Mouse (Mus musculus): Measurements from ENCODE around the gene Eapp. TPM values are rescaled to one million over a fixed set of nuclear protein-coding genes. Genes with fewer than 3 reads are reported as not detected.
"Not testable (repeated sequence)": the region's sequence is repeated elsewhere in the genome, so short reads cannot be mapped to it uniquely, and the experiment has no call there.

Gene Eapp
- polyA plus RNA-seq, 1 experiment from 2014 or later = 87.1 TPM

DNA sequence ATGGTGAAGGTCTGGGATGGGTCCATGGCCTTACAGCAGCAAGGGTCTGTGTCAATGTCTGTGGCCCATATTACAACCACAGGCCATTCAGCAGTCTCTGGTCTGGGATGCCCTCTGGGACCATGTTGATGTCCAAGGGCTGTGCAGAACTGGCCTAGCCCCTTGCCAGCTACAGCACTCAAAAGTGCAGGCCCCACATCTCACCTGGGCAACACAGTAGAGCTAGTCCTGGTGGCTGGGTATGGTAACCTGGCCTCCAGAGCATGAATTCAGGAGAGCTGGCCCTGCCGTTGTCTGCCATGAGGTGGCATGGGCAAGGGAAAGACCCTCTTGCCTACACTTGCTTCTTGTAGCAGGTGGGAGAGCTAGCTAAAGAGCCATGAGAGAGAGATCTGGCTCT is 27.6 kb downstream of the Eapp start:
- H3K27ac ChIP-seq (replicated peaks) = no peak overlapping the region
- ATAC-seq (ENCODE audit: low read depth) = no peak
- no peak overlapping the region for H3K9ac ChIP-seq
- H3K4me1 ChIP-seq (replicated peaks) = no peaks in the 10 kb centered on the region
- H3K27me3 ChIP-seq = no peaks in the 10 kb centered on the region
- 90% methylated on average over 1 of the region's 1 CpGs for WGBS
- H3K4me2 ChIP-seq = no peak overlapping the region
- peaks cover 46% of the 10 kb centered on the region for H3K36me3 ChIP-seq
- H3K9me3 ChIP-seq = no peaks in the 10 kb centered on the region
- H3K4me3 ChIP-seq = no peak overlapping the region

DNA sequence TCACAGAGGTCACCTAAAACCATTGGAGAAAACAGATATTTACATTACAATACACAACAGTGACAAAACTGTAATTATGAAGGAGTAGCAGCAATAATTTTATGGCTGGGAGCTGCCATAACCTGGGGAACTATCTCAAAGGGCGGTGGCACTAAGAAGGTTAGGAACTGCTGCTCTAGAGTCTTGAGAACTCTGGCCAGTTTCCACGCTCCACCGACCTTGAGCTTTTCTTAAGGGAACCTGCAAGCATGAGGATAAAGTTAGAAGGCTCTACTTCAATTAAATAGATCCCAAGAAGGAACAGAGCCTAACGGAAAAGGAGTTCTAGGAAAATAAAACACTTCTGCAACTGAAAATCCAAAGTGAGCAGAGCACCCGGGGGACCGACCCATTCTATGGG is 30.2 kb downstream of the Eapp start:
- peaks cover 22% of the 10 kb centered on the region for H3K36me3 ChIP-seq
- no peaks in the 10 kb centered on the region for H3K4me1 ChIP-seq (replicated peaks)
- H3K27ac ChIP-seq (replicated peaks) = no peak overlapping the region
- no peaks in the 10 kb centered on the region for H3K9me3 ChIP-seq
- no peak for ATAC-seq (ENCODE audit: low read depth)
- 83% methylated on average over 6 of the region's 6 CpGs for WGBS
- no peaks in the 10 kb centered on the region for H3K27me3 ChIP-seq
- no peak overlapping the region for H3K4me3 ChIP-seq
- no peak overlapping the region for H3K4me2 ChIP-seq
- no peak overlapping the region for H3K9ac ChIP-seq

DNA sequence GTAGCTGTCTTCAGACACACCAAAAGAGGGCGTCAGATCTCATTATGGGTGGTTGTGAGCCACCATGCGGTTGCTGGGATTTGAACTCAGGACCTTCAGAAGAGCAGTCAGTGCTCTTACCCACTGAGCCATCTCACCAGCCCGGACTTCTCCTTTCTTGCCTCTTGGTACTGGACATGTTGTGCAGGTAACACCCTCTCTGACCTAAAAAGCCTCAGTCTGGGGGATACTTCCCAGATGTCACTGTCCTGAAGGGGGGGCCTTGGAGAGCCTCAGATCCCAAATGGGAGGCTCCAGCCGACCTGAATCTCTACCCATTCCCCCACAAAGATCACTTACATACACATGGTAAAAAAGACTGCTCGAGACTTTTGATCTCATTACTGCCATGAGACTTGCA is 34.2 kb downstream of the Eapp start:
- not testable (repeated sequence) for H3K4me2 ChIP-seq; H3K36me3 ChIP-seq; H3K27me3 ChIP-seq; ATAC-seq (ENCODE audit: low read depth); H3K27ac ChIP-seq (replicated peaks); H3K4me3 ChIP-seq; H3K9me3 ChIP-seq; H3K4me1 ChIP-seq (replicated peaks); H3K9ac ChIP-seq
- WGBS = 81% methylated on average over 5 of the region's 5 CpGs

DNA sequence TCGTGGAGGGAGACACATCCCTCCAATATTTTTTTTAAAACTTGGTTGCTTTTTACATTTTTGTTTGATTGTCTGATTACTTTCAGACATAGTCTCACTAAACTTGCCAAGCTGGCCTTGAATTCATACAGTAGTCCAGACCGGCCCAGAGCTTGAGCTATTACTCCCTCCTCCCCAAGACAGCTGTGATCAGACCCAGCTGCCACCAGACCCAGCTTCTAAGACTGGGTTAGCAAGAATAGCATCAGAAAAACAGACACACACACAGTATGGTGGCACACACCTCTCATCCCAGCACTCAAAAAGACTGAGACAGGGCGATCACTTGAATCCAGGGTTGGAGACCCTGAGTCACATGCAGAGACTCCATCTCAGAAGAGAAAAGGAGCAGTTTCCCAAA is 35.8 kb downstream of the Eapp start:
- H3K9me3 ChIP-seq = no peaks in the 10 kb centered on the region
- H3K27me3 ChIP-seq = no peaks in the 10 kb centered on the region
- no peak overlapping the region for H3K9ac ChIP-seq
- peaks cover 17% of the 10 kb centered on the region for H3K4me1 ChIP-seq (replicated peaks)
- H3K36me3 ChIP-seq = no peaks in the 10 kb centered on the region
- H3K4me3 ChIP-seq = no peak overlapping the region
- H3K27ac ChIP-seq (replicated peaks) = no peak overlapping the region
- no peak for ATAC-seq (ENCODE audit: low read depth)
- H3K4me2 ChIP-seq = no peak overlapping the region
- 90% methylated on average over 3 of the region's 3 CpGs for WGBS

DNA sequence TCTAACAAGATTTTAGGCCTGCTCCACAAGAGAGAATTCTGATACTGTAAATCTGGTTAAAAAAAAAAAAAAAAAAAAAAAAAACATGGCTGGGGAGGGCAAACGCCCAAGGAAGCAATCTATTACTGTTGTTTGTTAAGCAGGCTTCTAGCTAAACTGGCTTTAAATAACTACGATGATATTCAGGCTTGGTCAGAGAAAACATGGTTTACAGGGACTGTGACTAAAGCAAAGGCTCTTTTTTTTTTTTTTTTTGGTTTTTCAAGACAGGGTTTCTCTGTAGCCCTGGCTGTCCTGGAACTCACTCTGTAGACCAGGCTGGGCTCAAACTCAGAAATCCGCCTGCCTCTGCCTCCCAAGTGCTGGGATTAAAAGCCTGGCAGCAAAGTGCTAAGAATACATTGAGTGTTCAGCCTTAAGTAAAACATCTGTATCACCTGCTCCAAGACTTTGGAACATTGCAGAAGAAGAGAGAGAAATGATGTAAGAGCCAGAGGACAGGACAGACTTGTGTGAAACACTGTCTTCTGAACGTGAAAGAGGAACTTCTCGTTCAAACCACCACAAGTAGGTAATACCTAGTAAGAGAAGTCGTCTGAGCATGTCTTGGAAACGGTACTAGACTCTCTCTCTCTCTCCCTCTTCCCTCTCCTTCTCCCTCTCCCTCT is 37.1 kb downstream of the Eapp start:
- Histone ChIP-seq H3K36me3 (no peaks in the 10 kb centered on the region), H3K9me3 (no peaks in the 10 kb centered on the region), H3K4me2 (no peak overlapping the region), H3K9ac (no peak overlapping the region), H3K4me3 (no peak overlapping the region), H3K27ac (replicated peaks) (no peak overlapping the region), H3K4me1 (replicated peaks) (peaks cover 30% of the 10 kb centered on the region), H3K27me3 (no peaks in the 10 kb centered on the region)
- 76% methylated on average over 7 of the region's 7 CpGs for WGBS
- no peak for ATAC-seq (ENCODE audit: low read depth)

DNA sequence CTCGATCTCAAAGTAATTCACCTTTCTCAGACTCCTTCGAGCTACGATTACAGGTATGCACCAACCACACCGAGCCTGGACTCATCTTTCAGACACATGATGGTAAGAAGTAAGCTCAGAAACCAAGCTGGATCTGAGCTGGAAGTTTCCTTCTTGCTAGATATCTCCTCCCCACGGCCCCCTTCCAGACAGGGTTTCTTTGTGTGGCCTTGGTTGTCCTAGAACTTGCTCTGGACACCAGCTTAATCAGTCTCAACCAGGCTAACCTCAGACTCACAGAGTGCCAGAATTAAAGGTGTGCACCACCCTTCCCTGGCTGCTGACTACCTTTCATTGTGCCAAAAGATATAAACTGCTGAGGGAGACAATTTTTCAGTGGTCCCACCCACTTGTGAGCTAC is 37.7 kb downstream of the Eapp start:
- no peak overlapping the region for H3K27ac ChIP-seq (replicated peaks)
- H3K36me3 ChIP-seq = no peaks in the 10 kb centered on the region
- no peak overlapping the region for H3K4me3 ChIP-seq
- no peaks in the 10 kb centered on the region for H3K9me3 ChIP-seq
- ATAC-seq (ENCODE audit: low read depth) = no peak
- H3K4me1 ChIP-seq (replicated peaks) = peaks cover 32% of the 10 kb centered on the region
- WGBS = 96% methylated on average over 5 of the region's 5 CpGs
- no peak overlapping the region for H3K4me2 ChIP-seq
- no peak overlapping the region for H3K9ac ChIP-seq
- H3K27me3 ChIP-seq = no peaks in the 10 kb centered on the region

DNA sequence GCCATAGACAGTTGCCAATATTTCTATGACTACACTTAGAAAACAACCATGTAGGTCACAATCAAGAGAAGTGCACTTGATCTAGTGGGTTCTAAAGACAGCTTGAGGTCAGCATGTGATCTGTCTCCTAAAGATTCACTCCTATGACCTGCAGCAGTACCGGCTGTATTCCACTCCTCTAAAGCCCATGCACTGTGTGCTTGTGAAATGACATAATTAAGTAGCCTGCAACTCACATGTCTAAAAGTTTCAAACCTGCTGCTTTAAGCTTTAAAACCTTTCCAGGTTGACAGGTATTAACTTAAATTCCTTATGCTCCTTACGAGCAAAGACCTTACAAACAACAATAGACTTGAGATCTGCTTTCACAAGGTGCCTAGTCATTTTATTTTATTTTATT is 38.5 kb downstream of the Eapp start:
- Histone ChIP-seq H3K4me2 (peak overlapping the region; percentile 63), H3K4me3 (peak overlapping the region; percentile 67), H3K9me3 (no peaks in the 10 kb centered on the region), H3K4me1 (replicated peaks) (peaks cover 39% of the 10 kb centered on the region), H3K9ac (0 out of 2 replicates have a peak overlapping the region, but pooled peaks have one; percentile 85), H3K27ac (replicated peaks) (no peak overlapping the region), H3K27me3 (no peaks in the 10 kb centered on the region), H3K36me3 (no peaks in the 10 kb centered on the region)
- WGBS = 63% methylated on average over 2 of the region's 2 CpGs
- no peak for ATAC-seq (ENCODE audit: low read depth)

DNA sequence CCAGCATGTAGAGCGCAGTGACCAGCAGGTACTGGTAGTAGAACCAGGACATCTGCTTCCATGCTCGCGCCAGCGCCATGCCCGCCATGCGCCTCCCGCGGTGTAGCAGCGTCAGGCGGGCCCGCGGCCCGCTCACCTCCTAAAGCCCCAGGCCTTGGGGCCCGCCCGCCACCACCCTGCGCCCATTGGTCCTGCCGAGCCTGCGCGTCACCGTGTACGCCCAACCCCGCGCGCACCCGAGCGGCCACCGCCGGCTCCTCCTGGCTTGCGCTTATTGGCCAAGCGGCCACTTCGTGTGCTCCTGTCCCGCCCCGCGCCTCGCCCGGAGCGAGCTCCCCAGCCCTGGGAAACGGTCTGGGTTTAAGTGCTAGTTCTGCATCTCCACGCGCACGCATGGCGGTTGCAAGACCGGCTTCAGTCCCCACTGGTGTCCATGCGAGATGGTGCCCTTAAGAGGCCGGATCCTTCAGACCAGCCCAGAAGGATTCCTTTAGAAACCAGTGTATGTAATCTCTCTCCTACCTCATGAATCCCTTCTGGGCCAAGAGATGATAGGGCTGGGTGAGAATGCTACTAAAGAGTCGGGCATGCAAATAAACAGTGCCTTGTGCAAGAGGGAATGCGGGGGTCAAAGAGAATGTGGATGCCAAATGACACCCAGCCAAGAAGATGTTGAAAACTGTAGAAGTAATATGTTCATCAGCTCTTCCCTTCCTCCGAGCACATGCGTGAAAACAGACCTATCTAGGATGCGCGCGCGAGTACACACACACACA is 39.1 kb downstream of the Eapp start, which contains the start of gene Sptssa:
Gene Sptssa, minus strand, starts transcription at position 178 of the 776 bp plus-strand sequence.
- Histone ChIP-seq H3K27me3 (no peaks in the 10 kb centered on the region), H3K4me3 (peak within 1 kb of the TSS; percentile 67)

DNA sequence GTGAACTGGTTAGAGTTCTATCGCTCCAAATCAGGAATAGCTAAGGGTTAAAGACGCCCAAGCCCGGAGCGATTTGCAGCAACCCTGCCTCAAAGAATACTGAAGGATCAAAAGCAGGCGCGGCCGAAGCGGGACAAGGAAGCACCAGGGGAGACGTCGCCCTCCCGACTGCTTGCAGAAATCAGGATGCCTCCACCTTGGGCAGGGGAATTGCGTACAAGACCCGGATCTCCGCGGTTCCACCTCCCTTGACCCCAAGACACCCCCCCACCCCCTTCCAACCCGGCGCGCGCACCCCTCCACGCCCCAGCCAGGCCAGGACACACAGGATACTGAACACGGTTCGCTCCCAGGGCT is 39.7 kb downstream of the Eapp start:
- 0% methylated on average over 22 of the region's 22 CpGs for WGBS
- ATAC-seq (ENCODE audit: low read depth) = peak; percentile 60
- peak overlapping the region; percentile 85 for H3K9ac ChIP-seq
- peak overlapping the region; percentile 67 for H3K4me3 ChIP-seq
- H3K4me2 ChIP-seq = peak overlapping the region; percentile 63
- no peaks in the 10 kb centered on the region for H3K36me3 ChIP-seq
- H3K4me1 ChIP-seq (replicated peaks) = peaks cover 50% of the 10 kb centered on the region
- no peaks in the 10 kb centered on the region for H3K9me3 ChIP-seq
- peak overlapping the region; percentile 87 for H3K27ac ChIP-seq (replicated peaks)
- H3K27me3 ChIP-seq = no peaks in the 10 kb centered on the region

More for the DNA sequence above, 39.1 kb downstream of the Eapp start, which contains the start of gene Sptssa:
- Histone ChIP-seq H3K27ac (replicated peaks) (peak within 1 kb of the TSS; percentile 87), H3K9ac (peak within 1 kb of the TSS; percentile 85), H3K9me3 (no peaks in the 10 kb centered on the region), H3K36me3 (no peaks in the 10 kb centered on the region), H3K4me2 (peak within 1 kb of the TSS; percentile 63), H3K4me1 (replicated peaks) (peaks cover 45% of the 10 kb centered on the region)
- ATAC-seq (ENCODE audit: low read depth) = peak; percentile 99
- 8% methylated on average over 53 of the region's 53 CpGs for WGBS

DNA sequence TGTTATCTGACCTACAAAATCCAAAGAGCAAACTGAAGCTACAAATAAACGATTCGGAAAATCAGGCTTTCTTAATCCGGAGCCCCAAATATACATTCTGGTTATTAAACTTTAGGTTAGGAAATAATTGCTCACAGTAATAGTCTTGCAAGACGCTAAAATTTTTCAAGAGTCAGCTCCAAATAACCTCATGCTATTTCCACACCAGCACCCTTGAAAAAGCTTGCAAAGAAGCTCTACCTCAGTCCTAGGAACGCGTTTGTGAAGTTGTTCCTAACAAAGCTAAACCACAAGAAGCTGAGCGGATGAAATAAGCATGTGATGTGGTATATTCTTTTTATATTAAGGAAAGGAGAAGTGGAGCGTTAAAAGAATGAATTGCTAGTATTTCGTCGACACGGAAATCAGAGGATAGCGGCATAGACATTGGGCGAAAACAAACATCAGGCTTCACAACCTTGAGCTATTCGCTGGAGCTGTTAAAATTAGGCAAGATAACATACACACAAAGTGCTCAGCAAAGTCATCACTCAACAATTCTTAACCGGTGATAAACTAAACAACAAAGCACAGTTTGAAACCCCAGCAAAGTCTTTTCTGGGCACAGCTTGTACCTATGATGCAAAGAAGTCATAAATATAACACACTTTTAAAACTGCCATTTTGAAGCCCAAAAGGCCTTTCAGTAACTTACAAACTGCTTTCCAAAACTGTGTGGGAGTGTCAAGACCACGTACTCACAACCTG is 40.2 kb downstream of the Eapp start:
- Histone ChIP-seq H3K27ac (replicated peaks) (peak overlapping the region; percentile 87), H3K4me1 (replicated peaks) (peaks cover 54% of the 10 kb centered on the region), H3K27me3 (no peaks in the 10 kb centered on the region), H3K4me2 (peak overlapping the region; percentile 63), H3K9me3 (no peaks in the 10 kb centered on the region), H3K4me3 (peak overlapping the region; percentile 67), H3K9ac (peak overlapping the region; percentile 85), H3K36me3 (no peaks in the 10 kb centered on the region)
- no peak for ATAC-seq (ENCODE audit: low read depth)
- WGBS = 26% methylated on average over 16 of the region's 16 CpGs

DNA sequence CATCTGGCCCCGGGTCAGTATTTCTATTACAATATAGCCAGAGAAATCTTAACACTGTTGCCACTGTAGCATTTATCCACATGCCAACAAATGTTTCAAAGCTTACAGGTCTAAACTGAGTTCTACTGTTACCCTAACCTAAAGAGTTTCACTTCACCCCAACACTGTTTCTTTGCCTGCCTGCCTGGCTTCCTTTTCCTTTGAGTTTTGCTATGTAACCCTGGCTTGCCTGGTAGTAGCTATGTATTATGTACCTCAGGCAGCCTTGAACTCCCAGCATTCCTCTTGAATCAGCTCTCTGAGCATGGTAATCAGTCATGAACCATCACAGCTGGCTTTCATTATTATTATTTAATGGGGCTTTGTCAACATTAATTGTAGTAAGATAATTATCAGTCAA is 41.0 kb downstream of the Eapp start:
- H3K9ac ChIP-seq = peak overlapping the region; percentile 85; the same call in 1 of the 2 replicates
- no peak for ATAC-seq (ENCODE audit: low read depth)
- 95% methylated on average over 1 of the region's 1 CpGs for WGBS
- H3K9me3 ChIP-seq = no peaks in the 10 kb centered on the region
- H3K4me2 ChIP-seq = peak overlapping the region; percentile 63
- peaks cover 55% of the 10 kb centered on the region for H3K4me1 ChIP-seq (replicated peaks)
- H3K4me3 ChIP-seq = peak overlapping the region; percentile 67
- no peaks in the 10 kb centered on the region for H3K27me3 ChIP-seq
- no peak overlapping the region for H3K27ac ChIP-seq (replicated peaks)
- H3K36me3 ChIP-seq = no peaks in the 10 kb centered on the region

DNA sequence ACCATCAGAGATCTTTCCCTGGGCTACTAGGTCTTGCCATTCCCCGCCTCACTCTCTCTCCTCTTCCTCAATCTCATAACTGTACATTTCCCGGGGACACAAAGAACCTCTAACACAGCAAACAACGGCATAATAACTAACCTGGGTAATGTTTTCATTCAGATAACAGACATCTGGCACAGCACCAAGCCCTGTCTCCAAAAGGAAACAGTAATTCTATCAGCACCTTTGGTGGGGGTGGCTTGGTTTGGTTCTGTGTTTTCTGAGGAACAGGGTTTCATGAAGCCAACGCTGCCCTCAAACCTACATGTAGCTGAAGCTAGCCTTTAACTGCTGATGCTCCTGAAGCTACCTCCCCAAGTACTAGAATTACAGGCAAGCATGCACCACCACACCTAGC is 41.6 kb downstream of the Eapp start:
- 88% methylated on average over 4 of the region's 4 CpGs for WGBS
- no peak overlapping the region for H3K27ac ChIP-seq (replicated peaks)
- no peaks in the 10 kb centered on the region for H3K36me3 ChIP-seq
- H3K9me3 ChIP-seq = no peaks in the 10 kb centered on the region
- peaks cover 55% of the 10 kb centered on the region for H3K4me1 ChIP-seq (replicated peaks)
- 0 out of 2 replicates have a peak overlapping the region, but pooled peaks have one; percentile 85 for H3K9ac ChIP-seq
- ATAC-seq (ENCODE audit: low read depth) = no peak
- H3K4me3 ChIP-seq = peak overlapping the region; percentile 67; the same call in 1 of the 2 replicates
- peak overlapping the region; percentile 63 for H3K4me2 ChIP-seq
- no peaks in the 10 kb centered on the region for H3K27me3 ChIP-seq
